Mouse (Mus musculus): ENCODE measurements around the gene Hcls1.

Hcls1 gene

GRCm38 (mm10) chr16:36934841-36935620 is at the start of gene Hcls1:
Hcls1 (plus strand) TSS chr16:36934983.
- DNase-seq: no peak

- no peak for DNase-seq
These were observed 48.9 kb upstream of the Hcls1 start for GRCm38 (mm10) chr16:36885912-36886311.

GRCm38 (mm10) chr16:36887546-36887945 is 47.2 kb upstream of the Hcls1 start:
- no peak for DNase-seq

- no peak for DNase-seq
These were observed 44.2 kb upstream of the Hcls1 start for GRCm38 (mm10) chr16:36890559-36890958.

- DNase-seq: no peak
These were observed 43.4 kb upstream of the Hcls1 start for GRCm38 (mm10) chr16:36891415-36891814.

- DNase-seq: no peak
These were observed 41.5 kb upstream of the Hcls1 start for GRCm38 (mm10) chr16:36893317-36893716.

GRCm38 (mm10) chr16:36896712-36897111 is 38.1 kb upstream of the Hcls1 start:
- no peak for DNase-seq

- DNase-seq: no peak
These were observed 31.6 kb upstream of the Hcls1 start for GRCm38 (mm10) chr16:36903156-36903555.

GRCm38 (mm10) chr16:36911909-36912308 is 22.9 kb upstream of the Hcls1 start:
- DNase-seq: no peak

GRCm38 (mm10) chr16:36912311-36912710 is 22.5 kb upstream of the Hcls1 start:
- DNase-seq: no peak

- DNase-seq: no peak
These were observed 20.6 kb upstream of the Hcls1 start for GRCm38 (mm10) chr16:36914195-36914594.

- no peak for DNase-seq
These were observed 16.3 kb upstream of the Hcls1 start for GRCm38 (mm10) chr16:36918505-36918904.

GRCm38 (mm10) chr16:36920410-36920809 is 14.4 kb upstream of the Hcls1 start:
- DNase-seq: no peak

GRCm38 (mm10) chr16:36921067-36921613 is 13.6 kb upstream of the Hcls1 start:
- DNase-seq: no peak

GRCm38 (mm10) chr16:36921980-36922379 is 12.8 kb upstream of the Hcls1 start:
- DNase-seq: no peak

- DNase-seq: no peak
These were observed 10.5 kb upstream of the Hcls1 start for GRCm38 (mm10) chr16:36924312-36924711.

- DNase-seq: no peak
These were observed 9.4 kb upstream of the Hcls1 start for GRCm38 (mm10) chr16:36925351-36925750.

GRCm38 (mm10) chr16:36925797-36926196 is 9.0 kb upstream of the Hcls1 start:
- DNase-seq: no peak

- no peak for DNase-seq
These were observed 8.0 kb upstream of the Hcls1 start for GRCm38 (mm10) chr16:36926514-36927447.

GRCm38 (mm10) chr16:36927495-36928105 is 7.2 kb upstream of the Hcls1 start:
- DNase-seq: no peak

- DNase-seq: no peak
These were observed 6.7 kb upstream of the Hcls1 start for GRCm38 (mm10) chr16:36928106-36928500.

GRCm38 (mm10) chr16:36929216-36929615 is 5.6 kb upstream of the Hcls1 start:
- DNase-seq: no peak

Measured in cerebellum, adult 8-10 months (tissue).